Comparison of ENCODE assay signal across 9 mouse cellular contexts in the genomic region with DNA sequence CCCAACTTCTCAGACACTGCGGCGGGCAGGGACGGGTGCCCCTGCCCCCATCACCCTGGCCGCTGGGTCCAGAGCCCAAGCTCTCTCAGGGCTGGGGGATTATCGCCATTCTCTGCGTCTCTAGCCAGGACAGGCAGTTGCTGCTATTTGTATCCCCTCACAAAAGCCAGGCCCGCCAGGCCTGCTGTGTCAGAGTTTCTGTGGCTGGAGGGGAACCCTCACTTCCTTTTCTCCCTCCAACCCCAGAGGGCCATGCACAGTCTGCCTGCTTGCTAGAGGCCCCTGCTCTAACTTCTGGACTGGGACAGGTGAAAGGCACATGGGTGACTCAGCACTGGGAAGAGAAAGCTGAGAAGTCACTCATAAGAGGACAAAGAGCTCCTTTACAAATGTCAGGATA. TPM values are rescaled to one million over a fixed set of nuclear protein-coding genes. Genes with fewer than 3 reads are reported as not detected.
DNase-seq lines count a peak whose midpoint lies in the region; ATAC-seq and TF ChIP-seq lines count a peak whose summit lies in the region.
"Had no signal": no experiment of that assay in that cellular context is flagged by ENCODE, and none has a peak within 500 bp of the region (broad histone marks: within the 10 kb centered on the region; RNA-seq: fewer than 3 reads in every experiment).

No protein-coding gene starts in this region.

- H3K4me1 ChIP-seq in forebrain, embryonic 12.5 days, result peaks cover 54% of the 10 kb centered on the region
- no peaks in the 10 kb centered on the region; the same call in 1 of the 2 replicates for H3K4me1 ChIP-seq in forebrain, postnatal 0 days (ENCODE audit: insufficient read depth)
- peaks cover 12% of the 10 kb centered on the region for H3K4me1 ChIP-seq in neural tube, embryonic 11.5 days (ENCODE audit: control insufficient read depth, insufficient read depth, low read length)
- peaks cover 42% of the 10 kb centered on the region for H3K4me1 ChIP-seq in neural tube, embryonic 15.5 days

- H3K4me2 ChIP-seq in forebrain, embryonic 12.5 days, result peak overlapping the region; percentile 48
- H3K4me2 ChIP-seq in forebrain, postnatal 0 days (ENCODE audit: low read depth), result no peak overlapping the region
- peak overlapping the region; percentile 32 for H3K4me2 ChIP-seq in neural tube, embryonic 11.5 days (ENCODE audit: low read depth)
- H3K4me2 ChIP-seq in neural tube, embryonic 15.5 days, result peak overlapping the region; percentile 23; the same call in 1 of the 2 replicates

- peaks cover 71% of the 10 kb centered on the region for H3K27me3 ChIP-seq in forebrain, embryonic 12.5 days
- H3K27me3 ChIP-seq in forebrain, postnatal 0 days (ENCODE audit: insufficient read depth, low read length), result peaks cover 51% of the 10 kb centered on the region
- peaks cover 56% of the 10 kb centered on the region for H3K27me3 ChIP-seq in neural tube, embryonic 11.5 days (ENCODE audit: control insufficient read depth, insufficient read depth, low read length)
- H3K27me3 ChIP-seq in neural tube, embryonic 15.5 days (replicated peaks), result peaks cover 66% of the 10 kb centered on the region

- H3K4me3 ChIP-seq in forebrain, embryonic 12.5 days (replicated peaks), result peak overlapping the region; percentile 18
- no peak overlapping the region for H3K4me3 ChIP-seq in forebrain, postnatal 0 days (ENCODE audit: low read depth, low read length)
- H3K4me3 ChIP-seq in neural tube, embryonic 11.5 days (ENCODE audit: low read depth, low read length), result no peak overlapping the region
- no peak overlapping the region for H3K4me3 ChIP-seq in neural tube, embryonic 15.5 days (replicated peaks)

- DNase-seq in forebrain, postnatal 0 days, result no peak
- DNase-seq in neural tube, embryonic 11.5 days (ENCODE audit: low spot score), result no peak
- no peak for DNase-seq in neural tube, embryonic 10.5 days (ENCODE audit: extremely low spot score, low spot score)
- peak; percentile 20 for DNase-seq in liver
- no peak for DNase-seq in frontal cortex, adult 2 months (ENCODE audit: extremely low spot score in 1 of 2, low spot score in 1 of 2)
- no peak for DNase-seq in gastrocnemius, postnatal 4 days (ENCODE audit: low spot score in 2 of 2)
- DNase-seq: thymus, postnatal 14 days had no signal

- TF ChIP-seq CTCF in forebrain, postnatal 0 days (IDR thresholded peaks at IDR 0.05; ENCODE audit: low read depth), result no peak

- WGBS in forebrain, embryonic 12.5 days, result 2% methylated on average over 7 of the region's 7 CpGs
- 7% methylated on average over 7 of the region's 7 CpGs for WGBS in forebrain, postnatal 0 days
- WGBS in neural tube, embryonic 11.5 days, result 2% methylated on average over 7 of the region's 7 CpGs
- 4% methylated on average over 7 of the region's 7 CpGs for WGBS in neural tube, embryonic 15.5 days

- no peaks in the 10 kb centered on the region for H3K36me3 ChIP-seq in forebrain, embryonic 12.5 days (replicated peaks)
- H3K36me3 ChIP-seq in forebrain, postnatal 0 days (ENCODE audit: insufficient read depth), result no peaks in the 10 kb centered on the region
- no peaks in the 10 kb centered on the region for H3K36me3 ChIP-seq in neural tube, embryonic 11.5 days (ENCODE audit: control insufficient read depth, insufficient read depth, low read length)
- no peaks in the 10 kb centered on the region for H3K36me3 ChIP-seq in neural tube, embryonic 15.5 days

- no peaks in the 10 kb centered on the region for H3K9me3 ChIP-seq in forebrain, embryonic 12.5 days
- H3K9me3 ChIP-seq in forebrain, postnatal 0 days (ENCODE audit: low read length), result no peaks in the 10 kb centered on the region
- H3K9me3 ChIP-seq in neural tube, embryonic 11.5 days (ENCODE audit: control insufficient read depth, low read length), result no peaks in the 10 kb centered on the region
- H3K9me3 ChIP-seq in neural tube, embryonic 15.5 days (replicated peaks), result no peaks in the 10 kb centered on the region

- H3K9ac ChIP-seq in forebrain, embryonic 12.5 days, result 0 out of 2 replicates have a peak overlapping the region, but pooled peaks have one; percentile 27
- H3K9ac ChIP-seq in forebrain, postnatal 0 days, result no peak overlapping the region
- no peak overlapping the region; the same call in 1 of the 2 replicates for H3K9ac ChIP-seq in neural tube, embryonic 11.5 days (ENCODE audit: low read length)
- no peak overlapping the region for H3K9ac ChIP-seq in neural tube, embryonic 15.5 days (replicated peaks)

- H3K27ac ChIP-seq in forebrain, embryonic 12.5 days, result 0 out of 2 replicates have a peak overlapping the region, but pooled peaks have one; percentile 19
- no peak overlapping the region for H3K27ac ChIP-seq in forebrain, postnatal 0 days (ENCODE audit: low read depth, low read length)
- no peak overlapping the region for H3K27ac ChIP-seq in neural tube, embryonic 11.5 days (ENCODE audit: low read depth, low read length)
- H3K27ac ChIP-seq in neural tube, embryonic 15.5 days (replicated peaks), result no peak overlapping the region

- no peak for ATAC-seq in forebrain, embryonic 12.5 days (ENCODE audit: low FRiP score)
- no peak for ATAC-seq in forebrain, postnatal 0 days
- no peak for ATAC-seq in neural tube, embryonic 11.5 days (ENCODE audit: insufficient read depth, low FRiP score, low TSS enrichment)
- no peak for ATAC-seq in neural tube, embryonic 15.5 days (ENCODE audit: low FRiP score)

RNA-seq across cellular contexts. Expression of gene Rspo1, which starts 4.1 kb away (rescaled TPM):
- polyA plus RNA-seq in forebrain, embryonic 12.5 days (2016; fragmentation: Nextera tagmentation; extraction: Ambion mirVana), result 20.3 and 26.2 TPM in 2 replicates
- total RNA-seq in forebrain, postnatal 0 days (2014; rRNA removed), result 0.77 and 2.4 TPM in 2 replicates
- 0.87 and 1.9 TPM in 2 replicates for polyA plus RNA-seq in forebrain, postnatal 0 days (2015; fragmentation: Nextera tagmentation; extraction: Ambion mirVana)
- polyA plus RNA-seq in neural tube, embryonic 11.5 days (2014; fragmentation: Nextera tagmentation; extraction: Ambion mirVana), result 3.9 and 4.2 TPM in 2 replicates
- polyA plus RNA-seq in neural tube, embryonic 15.5 days (2015; fragmentation: Nextera tagmentation; extraction: Ambion mirVana), result 1.2 and 2.8 TPM in 2 replicates
- 3.6 and 8.3 TPM in 2 replicates for polyA plus RNA-seq in frontal cortex, adult 2 months (2012; rRNA removed)
- 1 to 10 TPM in 1 of 2 experiments, under 1 TPM in 1; 0.54 to 1.1 TPM for total RNA-seq in gastrocnemius, postnatal 4 days (2021)

RNA-seq across cellular contexts. Expression of gene Gnl2, which starts 26.1 kb away (rescaled TPM):
- 97.1 and 103 TPM in 2 replicates for polyA plus RNA-seq in forebrain, embryonic 12.5 days (2016; fragmentation: Nextera tagmentation; extraction: Ambion mirVana)
- 63.7 and 68.5 TPM in 2 replicates for total RNA-seq in forebrain, postnatal 0 days (2014; rRNA removed)
- 82.3 and 84.0 TPM in 2 replicates for polyA plus RNA-seq in forebrain, postnatal 0 days (2015; fragmentation: Nextera tagmentation; extraction: Ambion mirVana)
- 86.6 and 88.5 TPM in 2 replicates for polyA plus RNA-seq in neural tube, embryonic 11.5 days (2014; fragmentation: Nextera tagmentation; extraction: Ambion mirVana)
- polyA plus RNA-seq in neural tube, embryonic 15.5 days (2015; fragmentation: Nextera tagmentation; extraction: Ambion mirVana), result 88.6 and 91.7 TPM in 2 replicates
- polyA plus RNA-seq in frontal cortex, adult 2 months (2012; rRNA removed), result 115 and 127 TPM in 2 replicates
- total RNA-seq in gastrocnemius, postnatal 4 days (2021), result 10 to 100 TPM; 45.4 to 58.1 TPM

RNA-seq across cellular contexts. Expression of gene Cdca8, which starts 51.2 kb away (rescaled TPM):
- 243 and 257 TPM in 2 replicates for polyA plus RNA-seq in forebrain, embryonic 12.5 days (2016; fragmentation: Nextera tagmentation; extraction: Ambion mirVana)
- total RNA-seq in forebrain, postnatal 0 days (2014; rRNA removed), result 7.3 and 10.1 TPM in 2 replicates
- polyA plus RNA-seq in forebrain, postnatal 0 days (2015; fragmentation: Nextera tagmentation; extraction: Ambion mirVana), result 16.8 and 21.2 TPM in 2 replicates
- polyA plus RNA-seq in neural tube, embryonic 11.5 days (2014; fragmentation: Nextera tagmentation; extraction: Ambion mirVana), result 181 and 186 TPM in 2 replicates
- polyA plus RNA-seq in neural tube, embryonic 15.5 days (2015; fragmentation: Nextera tagmentation; extraction: Ambion mirVana), result 22.1 and 51.7 TPM in 2 replicates
- 2.0 and 2.6 TPM in 2 replicates for polyA plus RNA-seq in frontal cortex, adult 2 months (2012; rRNA removed)
- total RNA-seq in gastrocnemius, postnatal 4 days (2021), result 10 to 100 TPM; 16.7 to 20.1 TPM

RNA-seq across cellular contexts. Expression of gene 9930104L06Rik, which starts 53.5 kb away (rescaled TPM):
- 16.7 and 18.9 TPM in 2 replicates for polyA plus RNA-seq in forebrain, embryonic 12.5 days (2016; fragmentation: Nextera tagmentation; extraction: Ambion mirVana)
- total RNA-seq in forebrain, postnatal 0 days (2014; rRNA removed), result 12.4 and 36.1 TPM in 2 replicates
- 6.0 and 8.7 TPM in 2 replicates for polyA plus RNA-seq in forebrain, postnatal 0 days (2015; fragmentation: Nextera tagmentation; extraction: Ambion mirVana)
- polyA plus RNA-seq in neural tube, embryonic 11.5 days (2014; fragmentation: Nextera tagmentation; extraction: Ambion mirVana), result 4.9 and 6.5 TPM in 2 replicates
- 14.2 and 15.2 TPM in 2 replicates for polyA plus RNA-seq in neural tube, embryonic 15.5 days (2015; fragmentation: Nextera tagmentation; extraction: Ambion mirVana)
- polyA plus RNA-seq in frontal cortex, adult 2 months (2012; rRNA removed), result 20.9 and 21.3 TPM in 2 replicates
- 1 to 10 TPM; 9.6 to 9.8 TPM for total RNA-seq in gastrocnemius, postnatal 4 days (2021)
